Comparison of ENCODE assay signal across 8 mouse cellular contexts in the genomic region with DNA sequence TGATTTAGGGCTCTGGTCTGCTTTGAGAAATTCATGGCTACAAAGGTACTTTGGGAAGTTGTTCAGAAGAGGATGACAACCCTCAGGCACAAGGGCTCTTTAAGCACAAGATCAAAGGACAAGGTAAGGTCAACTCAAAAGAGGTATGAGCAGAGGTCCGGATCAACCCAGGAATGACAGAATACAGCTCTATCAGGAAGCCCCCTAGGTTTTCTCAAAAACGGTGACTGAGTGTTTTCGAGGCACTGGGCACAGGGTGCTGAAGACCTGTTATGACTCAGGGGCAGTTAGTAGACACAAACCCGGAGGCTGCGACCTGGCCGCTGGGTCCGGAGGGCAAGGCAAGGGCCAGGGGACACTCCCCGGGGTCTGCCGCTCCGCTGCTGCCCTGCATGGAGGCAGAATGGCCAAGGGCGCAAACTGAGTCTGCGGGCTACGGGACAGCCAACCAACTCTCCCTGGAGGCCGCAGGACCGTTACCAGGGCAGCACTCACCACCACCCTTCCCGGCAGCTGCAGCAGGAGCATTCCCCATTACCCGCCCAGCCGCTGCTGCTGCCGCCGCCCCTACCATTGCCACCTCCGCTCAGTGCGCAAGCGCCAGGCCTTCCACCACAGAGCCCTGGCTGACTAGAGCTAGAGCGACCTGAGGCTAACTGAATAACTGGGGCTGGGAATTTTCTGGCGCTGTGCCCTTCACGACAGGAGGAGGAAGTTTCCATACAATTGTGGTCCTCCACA. TPM values are rescaled to one million over a fixed set of nuclear protein-coding genes. Genes with fewer than 3 reads are reported as not detected.
DNase-seq lines count a peak whose midpoint lies in the region; TF ChIP-seq lines count a peak whose summit lies in the region.

No protein-coding gene starts in this region.

- TF ChIP-seq CTCF in layer of hippocampus, adult 2 months (conservative IDR thresholded peaks at IDR 0.05) = no peak

- peak overlapping the region; percentile 90 for H3K27ac ChIP-seq in layer of hippocampus, adult 2 months

- H3K4me3 ChIP-seq in layer of hippocampus, adult 2 months = peak overlapping the region; percentile 81

- intact Hi-C loops in heart, postnatal 36 days (cut with DNase I) = loop anchor here (10.0 kb wide), 2 partner anchors 829 to 1049 kb away; a partner anchor contains a TSS

- DNase-seq in Muller cell, postnatal 12 days (ENCODE audit: inconsistent ontology term) = peak; percentile 90
- peak; percentile 81 for DNase-seq in cerebellum, adult 9-10 months
- peak; percentile 74 for DNase-seq in forelimb bud, embryonic 11.5 days (ENCODE audit: low read depth, low spot score)
- DNase-seq in heart, postnatal 36 days = peak; percentile 71 to 76
- peak; percentile 76 to 77 for DNase-seq in layer of hippocampus, adult 2 months (ENCODE audit: low spot score in 2 of 2)
- DNase-seq in lung, adult 18-20 months = peak; percentile 81 to 86
- DNase-seq in ovary, postnatal 14 days (ENCODE audit: low spot score) = peak; percentile 64
- DNase-seq in thymus, postnatal 14 days = peak; percentile 49

RNA-seq across cellular contexts. Expression of a gene that starts 13.2 kb away (rescaled TPM):
- 10 to 100 TPM; 10.9 to 11.2 TPM for total RNA-seq in heart, postnatal 36 days (2021)
- total RNA-seq in layer of hippocampus, adult 2 months (2021) = 10 to 100 TPM; 13.6 to 15.9 TPM

RNA-seq across cellular contexts. Expression of a gene that starts 13.4 kb away (rescaled TPM):
- 10 to 100 TPM; 54.0 to 62.9 TPM for total RNA-seq in heart, postnatal 36 days (2021)
- total RNA-seq in layer of hippocampus, adult 2 months (2021) = 10 to 100 TPM; 61.1 to 62.5 TPM

RNA-seq across cellular contexts. Expression of a gene that starts 32.9 kb away (rescaled TPM):
- not detected for total RNA-seq in heart, postnatal 36 days (2021)
- total RNA-seq in layer of hippocampus, adult 2 months (2021) = not detected

RNA-seq across cellular contexts. Expression of a gene that starts 46.8 kb away (rescaled TPM):
- 10 to 100 TPM in 1 of 2 experiments, 1 to 10 TPM in 1; 9.1 to 10.1 TPM for total RNA-seq in heart, postnatal 36 days (2021)
- not detected for total RNA-seq in layer of hippocampus, adult 2 months (2021)

Comparison
In these comparisons a context has a peak if more than half of its experiments do, and no peak if none do; other contexts are left out.
1. Peak in every context shown above with its lines: DNase-seq, H3K4me3 ChIP-seq and H3K27ac ChIP-seq.